25 mouse cellular contexts compared by ENCODE assay signal in genomic region chr3:97199261-97199660, GRCm38 (mm10). TPM values are rescaled to one million over a fixed set of nuclear protein-coding genes. Genes with fewer than 3 reads are reported as not detected.
DNase-seq lines count a peak whose midpoint lies in the region; ATAC-seq and TF ChIP-seq lines count a peak whose summit lies in the region.
"Had no signal": no experiment of that assay in that cellular context is flagged by ENCODE, and none has a peak within 500 bp of the region (broad histone marks: within the 10 kb centered on the region; RNA-seq: fewer than 3 reads in every experiment).

No protein-coding gene starts in this region.

- no peaks in the 10 kb centered on the region for H3K9me3 ChIP-seq in midbrain, embryonic 11.5 days (ENCODE audit: control insufficient read depth, low read length)
- no peaks in the 10 kb centered on the region for H3K9me3 ChIP-seq in midbrain, postnatal 0 days (ENCODE audit: low read length)
- H3K9me3 ChIP-seq: embryonic facial prominence, embryonic 12.5 days; embryonic facial prominence, embryonic 15.5 days; heart, embryonic 10.5 days; heart, embryonic 13.5 days had no signal

- no peak for TF ChIP-seq CTCF in midbrain, postnatal 0 days (IDR thresholded peaks at IDR 0.05)

- DNase-seq in midbrain, embryonic 11.5 days (ENCODE audit: low spot score, missing footprints): peak; percentile 60
- no peak for DNase-seq in midbrain, postnatal 0 days (ENCODE audit: low spot score)
- peak; percentile 33 for DNase-seq in R1 (ENCODE audit: low read depth, low spot score)
- DNase-seq in brain, adult 2 months (ENCODE audit: low read depth, low spot score): peak; percentile 42
- DNase-seq in lung, postnatal 10 days: no peak
- DNase-seq in adrenal gland, adult (ENCODE audit: inconsistent age in 2 of 2, low spot score in 1 of 2): no peak
- DNase-seq: adrenal gland, adult 8-10 months; adrenal gland, postnatal 25 days; cerebellum, adult 18-20 months; cerebellum, adult 9-10 months; cerebellum, postnatal 25 days; forebrain, postnatal 0 days; gastrocnemius, postnatal 10 days; gastrocnemius, postnatal 36 days; heart, adult 2 months; heart, postnatal 14 days; heart, postnatal 4 days had no signal

- H3K27ac ChIP-seq in midbrain, embryonic 11.5 days (ENCODE audit: low read depth, low read length): no peak overlapping the region
- H3K27ac ChIP-seq in midbrain, postnatal 0 days (ENCODE audit: low read depth, low read length): no peak overlapping the region
- H3K27ac ChIP-seq: embryonic facial prominence, embryonic 12.5 days; embryonic facial prominence, embryonic 15.5 days; heart, adult 2 months; heart, embryonic 10.5 days; heart, embryonic 13.5 days; hindbrain, embryonic 14.5 days; hindbrain, postnatal 0 days had no signal

- ATAC-seq in midbrain, embryonic 11.5 days (ENCODE audit: low FRiP score): no peak
- ATAC-seq in midbrain, postnatal 0 days (ENCODE audit: low FRiP score): no peak
- ATAC-seq: forebrain, embryonic 14.5 days; forebrain, postnatal 0 days; hindbrain, postnatal 0 days; inflammation-experienced regulatory T-cells, adult 6 months had no signal

- no peak overlapping the region for H3K4me2 ChIP-seq in midbrain, embryonic 11.5 days
- H3K4me2 ChIP-seq in midbrain, postnatal 0 days (ENCODE audit: low read depth, low read length, poor library complexity, severe bottlenecking): no peak overlapping the region
- H3K4me2 ChIP-seq: embryonic facial prominence, embryonic 12.5 days; embryonic facial prominence, embryonic 15.5 days; heart, embryonic 13.5 days; hindbrain, embryonic 14.5 days had no signal

- H3K9ac ChIP-seq in midbrain, embryonic 11.5 days (ENCODE audit: low read length): no peak overlapping the region
- no peak overlapping the region for H3K9ac ChIP-seq in midbrain, postnatal 0 days (replicated peaks; ENCODE audit: low read length, poor library complexity, severe bottlenecking)
- H3K9ac ChIP-seq: embryonic facial prominence, embryonic 12.5 days; embryonic facial prominence, embryonic 15.5 days; forebrain, postnatal 0 days; heart, embryonic 13.5 days; hindbrain, embryonic 14.5 days had no signal

- H3K36me3 ChIP-seq in midbrain, embryonic 11.5 days (ENCODE audit: control insufficient read depth, insufficient read depth, low read length): no peaks in the 10 kb centered on the region; the same call in 1 of the 2 replicates
- 0 out of 2 replicates have a peak, but pooled peaks cover 8% of the 10 kb centered on the region for H3K36me3 ChIP-seq in midbrain, postnatal 0 days (ENCODE audit: insufficient read depth, low read length)

- peaks cover 2% of the 10 kb centered on the region; the same call in 1 of the 2 replicates for H3K4me1 ChIP-seq in midbrain, embryonic 11.5 days (ENCODE audit: control insufficient read depth, insufficient read depth, low read length)
- no peaks in the 10 kb centered on the region for H3K4me1 ChIP-seq in midbrain, postnatal 0 days (ENCODE audit: insufficient read depth, low read length)
- H3K4me1 ChIP-seq: embryonic facial prominence, embryonic 12.5 days; embryonic facial prominence, embryonic 15.5 days had no signal

- H3K4me3 ChIP-seq in midbrain, embryonic 11.5 days (ENCODE audit: low read depth, low read length): no peak overlapping the region
- H3K4me3 ChIP-seq in midbrain, postnatal 0 days (ENCODE audit: low read depth, low read length): no peak overlapping the region
- H3K4me3 ChIP-seq: embryonic facial prominence, embryonic 12.5 days; embryonic facial prominence, embryonic 15.5 days; heart, adult 2 months; heart, embryonic 10.5 days; heart, embryonic 13.5 days had no signal

- WGBS in midbrain, embryonic 11.5 days: 31% methylated on average over 4 of the region's 4 CpGs
- 32% methylated on average over 4 of the region's 4 CpGs for WGBS in midbrain, postnatal 0 days

- no peaks in the 10 kb centered on the region for H3K27me3 ChIP-seq in midbrain, embryonic 11.5 days (ENCODE audit: control insufficient read depth, insufficient read depth, low read length)
- H3K27me3 ChIP-seq in midbrain, postnatal 0 days (ENCODE audit: insufficient read depth, low read length): no peaks in the 10 kb centered on the region
- H3K27me3 ChIP-seq: embryonic facial prominence, embryonic 12.5 days; embryonic facial prominence, embryonic 15.5 days; heart, embryonic 13.5 days had no signal

RNA-seq across cellular contexts. Expression of gene Acp6, which starts 40.7 kb away (rescaled TPM):
- 25.1 and 27.7 TPM in 2 replicates for polyA plus RNA-seq in midbrain, embryonic 11.5 days (2014; fragmentation: Nextera tagmentation; extraction: Ambion mirVana)
- 14.7 and 20.3 TPM in 2 replicates for total RNA-seq in midbrain, postnatal 0 days (2014; rRNA removed)
- 12.6 and 13.7 TPM in 2 replicates for polyA plus RNA-seq in midbrain, postnatal 0 days (2015; fragmentation: Nextera tagmentation; extraction: Ambion mirVana)

Comparison
In these comparisons a context has a peak if more than half of its experiments do, and no peak if none do; other contexts are left out.
1. DNase-seq: peak in midbrain, embryonic 11.5 days (single experiment), R1 (single experiment) and brain, adult 2 months (single experiment); none in midbrain, postnatal 0 days (single experiment), lung, postnatal 10 days (single experiment) and adrenal gland, adult (0 of 2).